ENCODE assay signal across 21 mouse cellular contexts in genomic region chr4:131815774-131816173, GRCm38 (mm10). TPM values are rescaled to one million over a fixed set of nuclear protein-coding genes. Genes with fewer than 3 reads are reported as not detected.
A peak's percentile ranks its signal among the peaks of the same experiment; 100 is the strongest.
DNase-seq lines count a peak whose midpoint lies in the region; ATAC-seq and TF ChIP-seq lines count a peak whose summit lies in the region.
"Had no signal": no experiment of that assay in that cellular context is flagged by ENCODE, and none has a peak within 500 bp of the region (broad histone marks: within the 10 kb centered on the region; RNA-seq: fewer than 3 reads in every experiment).

No protein-coding gene starts in this region.

- no peak for TF ChIP-seq CTCF in forebrain, postnatal 0 days (IDR thresholded peaks at IDR 0.05; ENCODE audit: low read depth)
- no peak for TF ChIP-seq CTCF in stomach, postnatal 0 days (IDR thresholded peaks at IDR 0.05; ENCODE audit: low read depth)

- no peaks in the 10 kb centered on the region for H3K27me3 ChIP-seq in forebrain, postnatal 0 days (ENCODE audit: insufficient read depth, low read length)
- H3K27me3 ChIP-seq in forebrain, embryonic 15.5 days: no peaks in the 10 kb centered on the region
- H3K27me3 ChIP-seq in liver, embryonic 11.5 days (replicated peaks; ENCODE audit: control insufficient read depth, insufficient read depth, low read length): peaks cover 12% of the 10 kb centered on the region
- H3K27me3 ChIP-seq in stomach, embryonic 15.5 days (replicated peaks): no peaks in the 10 kb centered on the region
- no peaks in the 10 kb centered on the region for H3K27me3 ChIP-seq in stomach, postnatal 0 days (ENCODE audit: control insufficient read depth, insufficient read depth, low read length)
- H3K27me3 ChIP-seq: embryonic facial prominence, embryonic 12.5 days had no signal

- H3K4me3 ChIP-seq in forebrain, postnatal 0 days (ENCODE audit: low read depth, low read length): no peak overlapping the region
- H3K4me3 ChIP-seq in forebrain, embryonic 15.5 days: no peak overlapping the region
- no peak overlapping the region for H3K4me3 ChIP-seq in liver, embryonic 11.5 days (ENCODE audit: low read depth, low read length)
- no peak overlapping the region for H3K4me3 ChIP-seq in stomach, embryonic 15.5 days (replicated peaks)
- H3K4me3 ChIP-seq in stomach, postnatal 0 days (ENCODE audit: low read depth, low read length): no peak overlapping the region
- H3K4me3 ChIP-seq: embryonic facial prominence, embryonic 12.5 days; forebrain, embryonic 12.5 days; gastrocnemius, adult 2 months; heart, embryonic 12.5 days; hindbrain, embryonic 10.5 days had no signal

- no peaks in the 10 kb centered on the region for H3K4me1 ChIP-seq in forebrain, postnatal 0 days (ENCODE audit: insufficient read depth)
- H3K4me1 ChIP-seq in forebrain, embryonic 15.5 days: peaks cover 6% of the 10 kb centered on the region; the same call in 1 of the 2 replicates
- 0 out of 2 replicates have a peak, but pooled peaks cover 3% of the 10 kb centered on the region for H3K4me1 ChIP-seq in liver, embryonic 11.5 days (replicated peaks; ENCODE audit: control insufficient read depth, insufficient read depth, low read length)
- 0 out of 2 replicates have a peak, but pooled peaks cover 8% of the 10 kb centered on the region for H3K4me1 ChIP-seq in stomach, embryonic 15.5 days
- H3K4me1 ChIP-seq in stomach, postnatal 0 days (replicated peaks; ENCODE audit: control insufficient read depth, insufficient read depth): no peaks in the 10 kb centered on the region

- WGBS in forebrain, postnatal 0 days: 77% methylated on average over 10 of the region's 10 CpGs
- WGBS in forebrain, embryonic 15.5 days: 83% methylated on average over 10 of the region's 10 CpGs
- WGBS in liver, embryonic 11.5 days: 67% methylated on average over 10 of the region's 10 CpGs
- 56% methylated on average over 10 of the region's 10 CpGs for WGBS in stomach, embryonic 15.5 days
- WGBS in stomach, postnatal 0 days: 61% methylated on average over 10 of the region's 10 CpGs

- no peak overlapping the region for H3K4me2 ChIP-seq in forebrain, postnatal 0 days (ENCODE audit: low read depth)
- no peak overlapping the region for H3K4me2 ChIP-seq in forebrain, embryonic 15.5 days (replicated peaks)
- H3K4me2 ChIP-seq in liver, embryonic 11.5 days: no peak overlapping the region
- no peak overlapping the region for H3K4me2 ChIP-seq in stomach, embryonic 15.5 days
- no peak overlapping the region for H3K4me2 ChIP-seq in stomach, postnatal 0 days (replicated peaks; ENCODE audit: low read depth)
- H3K4me2 ChIP-seq: embryonic facial prominence, embryonic 12.5 days; forebrain, embryonic 12.5 days; heart, embryonic 12.5 days had no signal

- H3K36me3 ChIP-seq in forebrain, postnatal 0 days (ENCODE audit: insufficient read depth): no peaks in the 10 kb centered on the region
- H3K36me3 ChIP-seq in forebrain, embryonic 15.5 days: no peaks in the 10 kb centered on the region; the same call in 1 of the 2 replicates
- no peaks in the 10 kb centered on the region for H3K36me3 ChIP-seq in liver, embryonic 11.5 days (ENCODE audit: control insufficient read depth, insufficient read depth, low read length)
- H3K36me3 ChIP-seq in stomach, embryonic 15.5 days: 0 out of 2 replicates have a peak, but pooled peaks cover 4% of the 10 kb centered on the region
- H3K36me3 ChIP-seq in stomach, postnatal 0 days (ENCODE audit: control insufficient read depth, insufficient read depth, low read length): no peaks in the 10 kb centered on the region
- H3K36me3 ChIP-seq: heart, embryonic 12.5 days had no signal

- ATAC-seq in forebrain, postnatal 0 days: peak; percentile 27; the same call in 1 of the 2 replicates
- ATAC-seq in forebrain, embryonic 15.5 days (replicated peaks): no peak
- ATAC-seq in liver, embryonic 11.5 days (replicated peaks; ENCODE audit: low FRiP score): peak; percentile 84
- peak; percentile 56; the same call in 1 of the 2 replicates for ATAC-seq in stomach, embryonic 15.5 days (ENCODE audit: insufficient read depth, low FRiP score, low read depth)
- no peak for ATAC-seq in stomach, postnatal 0 days (ENCODE audit: low FRiP score, low TSS enrichment)
- no peak for ATAC-seq in activated CD4-positive, CD25-positive, alpha-beta regulatory T cell, adult 4 months
- ATAC-seq: CD4-positive, CD25-positive, alpha-beta regulatory T cell, adult 4 months had no signal

- no peak for TF ChIP-seq EP300 in stomach, postnatal 0 days (optimal IDR thresholded peaks at IDR 0.05)

- H3K27ac ChIP-seq in forebrain, postnatal 0 days (ENCODE audit: low read depth, low read length): no peak overlapping the region
- H3K27ac ChIP-seq in forebrain, embryonic 15.5 days (replicated peaks): no peak overlapping the region
- no peak overlapping the region for H3K27ac ChIP-seq in liver, embryonic 11.5 days (ENCODE audit: low read depth, low read length)
- no peak overlapping the region for H3K27ac ChIP-seq in stomach, embryonic 15.5 days
- no peak overlapping the region for H3K27ac ChIP-seq in stomach, postnatal 0 days (replicated peaks)
- H3K27ac ChIP-seq: embryonic facial prominence, embryonic 12.5 days; forebrain, embryonic 12.5 days; gastrocnemius, adult 2 months; hindbrain, embryonic 10.5 days had no signal

- no peaks in the 10 kb centered on the region for H3K9me3 ChIP-seq in forebrain, postnatal 0 days (ENCODE audit: low read length)
- no peaks in the 10 kb centered on the region for H3K9me3 ChIP-seq in forebrain, embryonic 15.5 days
- no peaks in the 10 kb centered on the region for H3K9me3 ChIP-seq in liver, embryonic 11.5 days (ENCODE audit: control insufficient read depth, low read length)
- no peaks in the 10 kb centered on the region for H3K9me3 ChIP-seq in stomach, embryonic 15.5 days
- H3K9me3 ChIP-seq in stomach, postnatal 0 days (ENCODE audit: control insufficient read depth, low read length): no peaks in the 10 kb centered on the region
- H3K9me3 ChIP-seq: embryonic facial prominence, embryonic 12.5 days; forebrain, embryonic 12.5 days; G1E; heart, embryonic 12.5 days; hindbrain, embryonic 10.5 days had no signal

- no peak for DNase-seq in forebrain, postnatal 0 days
- no peak for DNase-seq in liver, embryonic 11.5 days (ENCODE audit: low spot score)
- no peak for DNase-seq in liver
- no peak for DNase-seq in stomach, postnatal 0 days (ENCODE audit: low spot score)
- no peak for DNase-seq in adipocyte (ENCODE audit: low spot score)
- DNase-seq: adrenal gland, postnatal 14 days; B cell, adult 2 months; cerebellum, adult 11-12 months; cerebellum, adult 9-10 months; cerebellum, postnatal 25 days; gastrocnemius, adult 2 months; gastrocnemius, postnatal 25 days had no signal

- H3K9ac ChIP-seq in forebrain, postnatal 0 days: no peak overlapping the region
- no peak overlapping the region for H3K9ac ChIP-seq in forebrain, embryonic 15.5 days (replicated peaks)
- H3K9ac ChIP-seq in liver, embryonic 11.5 days (ENCODE audit: low read depth, low read length): no peak overlapping the region
- no peak overlapping the region for H3K9ac ChIP-seq in stomach, embryonic 15.5 days
- no peak overlapping the region for H3K9ac ChIP-seq in stomach, postnatal 0 days (ENCODE audit: low read length)
- H3K9ac ChIP-seq: embryonic facial prominence, embryonic 12.5 days; forebrain, embryonic 12.5 days; heart, embryonic 12.5 days had no signal

RNA-seq across cellular contexts. Expression of gene Ptpru, which starts 22.3 kb away (rescaled TPM):
- 18.5 and 27.4 TPM in 2 replicates for total RNA-seq in forebrain, postnatal 0 days (2014; rRNA removed)
- 15.0 and 21.2 TPM in 2 replicates for polyA plus RNA-seq in forebrain, postnatal 0 days (2015; fragmentation: Nextera tagmentation; extraction: Ambion mirVana)
- 23.9 and 25.2 TPM in 2 replicates for polyA plus RNA-seq in forebrain, embryonic 15.5 days (2015; fragmentation: Nextera tagmentation; extraction: Ambion mirVana)
- 5.8 and 6.1 TPM in 2 replicates for polyA plus RNA-seq in liver, embryonic 11.5 days (2014; fragmentation: Nextera tagmentation; extraction: Ambion mirVana)
- polyA plus RNA-seq in stomach, embryonic 15.5 days (2015; fragmentation: Nextera tagmentation; extraction: Ambion mirVana): 10.5 and 12.6 TPM in 2 replicates
- 3.1 and 3.9 TPM in 2 replicates for polyA plus RNA-seq in stomach, postnatal 0 days (2015; fragmentation: Nextera tagmentation; extraction: Ambion mirVana)
- under 1 TPM in 1 of 2 experiments, not detected in 1; 0.10 TPM for polyA plus RNA-seq in activated CD4-positive, CD25-positive, alpha-beta regulatory T cell, adult 4 months (2017; shearing (Covaris generic))
- polyA plus RNA-seq: CD4-positive, CD25-positive, alpha-beta regulatory T cell, adult 4 months had no signal

RNA-seq across cellular contexts. Expression of gene Mecr, which starts 27.5 kb away (rescaled TPM):
- 20.3 and 22.2 TPM in 2 replicates for total RNA-seq in forebrain, postnatal 0 days (2014; rRNA removed)
- polyA plus RNA-seq in forebrain, postnatal 0 days (2015; fragmentation: Nextera tagmentation; extraction: Ambion mirVana): 31.8 and 32.1 TPM in 2 replicates
- 40.2 and 41.2 TPM in 2 replicates for polyA plus RNA-seq in forebrain, embryonic 15.5 days (2015; fragmentation: Nextera tagmentation; extraction: Ambion mirVana)
- polyA plus RNA-seq in liver, embryonic 11.5 days (2014; fragmentation: Nextera tagmentation; extraction: Ambion mirVana): 59.3 and 64.4 TPM in 2 replicates
- polyA plus RNA-seq in stomach, embryonic 15.5 days (2015; fragmentation: Nextera tagmentation; extraction: Ambion mirVana): 57.5 and 66.0 TPM in 2 replicates
- 47.2 and 48.6 TPM in 2 replicates for polyA plus RNA-seq in stomach, postnatal 0 days (2015; fragmentation: Nextera tagmentation; extraction: Ambion mirVana)
- 10 to 100 TPM; 27.4 to 30.5 TPM for polyA plus RNA-seq in activated CD4-positive, CD25-positive, alpha-beta regulatory T cell, adult 4 months (2017; shearing (Covaris generic))

RNA-seq across cellular contexts. Expression of gene Srsf4, which starts 57.6 kb away (rescaled TPM):
- total RNA-seq in forebrain, postnatal 0 days (2014; rRNA removed): 28.2 and 49.4 TPM in 2 replicates
- 81.3 and 99.7 TPM in 2 replicates for polyA plus RNA-seq in forebrain, postnatal 0 days (2015; fragmentation: Nextera tagmentation; extraction: Ambion mirVana)
- 154 and 159 TPM in 2 replicates for polyA plus RNA-seq in forebrain, embryonic 15.5 days (2015; fragmentation: Nextera tagmentation; extraction: Ambion mirVana)
- polyA plus RNA-seq in liver, embryonic 11.5 days (2014; fragmentation: Nextera tagmentation; extraction: Ambion mirVana): 113 and 118 TPM in 2 replicates
- 95.1 and 97.8 TPM in 2 replicates for polyA plus RNA-seq in stomach, embryonic 15.5 days (2015; fragmentation: Nextera tagmentation; extraction: Ambion mirVana)
- 36.5 and 38.3 TPM in 2 replicates for polyA plus RNA-seq in stomach, postnatal 0 days (2015; fragmentation: Nextera tagmentation; extraction: Ambion mirVana)
- 10 to 100 TPM; 10.8 to 12.2 TPM for polyA plus RNA-seq in activated CD4-positive, CD25-positive, alpha-beta regulatory T cell, adult 4 months (2017; shearing (Covaris generic))

Comparison
In these comparisons a context has a peak if more than half of its experiments do, and no peak if none do; other contexts are left out.
1. ATAC-seq: peak in forebrain, postnatal 0 days (single experiment), liver, embryonic 11.5 days (single experiment) and stomach, embryonic 15.5 days (single experiment); none in forebrain, embryonic 15.5 days (single experiment), stomach, postnatal 0 days (single experiment) and activated CD4-positive, CD25-positive, alpha-beta regulatory T cell, adult 4 months (single experiment).